ENCODE assay signal across 30 mouse cellular contexts in genomic region chr10:118976447-118976846, GRCm38 (mm10).
DNase-seq lines count a peak whose midpoint lies in the region; ATAC-seq and TF ChIP-seq lines count a peak whose summit lies in the region.
"Had no signal": no experiment of that assay in that cellular context is flagged by ENCODE, and none has a peak within 500 bp of the region (broad histone marks: within the 10 kb centered on the region; RNA-seq: fewer than 3 reads in every experiment).

No protein-coding gene starts in this region.

- H3K4me1 ChIP-seq in kidney, postnatal 0 days (replicated peaks; ENCODE audit: insufficient read depth, low read length): peaks cover 4% of the 10 kb centered on the region; the same call in 1 of the 2 replicates
- H3K4me1 ChIP-seq in bone marrow, adult 2 months (ENCODE audit: control insufficient read depth, insufficient read depth, low read length): no peaks in the 10 kb centered on the region; the same call in 1 of the 2 replicates
- H3K4me1 ChIP-seq: liver, embryonic 12.5 days had no signal

- no peak overlapping the region for H3K4me2 ChIP-seq in kidney, postnatal 0 days (ENCODE audit: low read length)
- H3K4me2 ChIP-seq: embryonic facial prominence, embryonic 12.5 days; limb, embryonic 13.5 days; liver, embryonic 12.5 days; midbrain, embryonic 12.5 days had no signal

- no peak for DNase-seq in kidney, postnatal 0 days (ENCODE audit: low spot score)
- no peak for DNase-seq in kidney, postnatal 36 days
- DNase-seq in B cell, adult 2 months: peak; percentile 22 to 25
- peak; percentile 81 for DNase-seq in retina, postnatal 1 day
- no peak for DNase-seq in adrenal gland, adult 2 months
- DNase-seq in layer of hippocampus, adult 18-20 months (ENCODE audit: low spot score in 2 of 2): no peak
- DNase-seq: adrenal gland, adult 8-10 months; cerebellum, adult 11 months; cerebellum, adult 9-11 months; embryo, embryonic 11 days; gastrocnemius, adult 2 months; heart, postnatal 14 days; kidney, adult 9 months; kidney, postnatal 14 days; lung, adult 18-20 months; lung, postnatal 4 days had no signal

- 66% methylated on average over 10 of the region's 10 CpGs for WGBS in kidney, postnatal 0 days
- WGBS in bone marrow, adult 2 months: 68% methylated on average over 10 of the region's 10 CpGs

- no peak overlapping the region for H3K27ac ChIP-seq in kidney, postnatal 0 days
- peak overlapping the region; percentile 82 for H3K27ac ChIP-seq in bone marrow, adult 2 months (ENCODE audit: control insufficient read depth, insufficient read depth, low read depth, low read length, poor library complexity)
- H3K27ac ChIP-seq: embryonic facial prominence, embryonic 12.5 days; gastrocnemius, adult 2 months; hindbrain, embryonic 10.5 days; layer of hippocampus, adult 2 months; left cerebral cortex, adult 2 months; limb, embryonic 13.5 days; liver, embryonic 12.5 days; midbrain, embryonic 12.5 days had no signal

- no peaks in the 10 kb centered on the region for H3K27me3 ChIP-seq in kidney, postnatal 0 days (ENCODE audit: insufficient read depth, low read length)
- H3K27me3 ChIP-seq: liver, embryonic 12.5 days had no signal

- H3K9ac ChIP-seq in kidney, postnatal 0 days (ENCODE audit: low read depth, low read length): no peak overlapping the region
- H3K9ac ChIP-seq: embryonic facial prominence, embryonic 12.5 days; limb, embryonic 13.5 days; liver, embryonic 12.5 days; midbrain, embryonic 12.5 days had no signal

- no peak overlapping the region for H3K4me3 ChIP-seq in kidney, postnatal 0 days (replicated peaks; ENCODE audit: low read depth, low read length)
- H3K4me3 ChIP-seq in bone marrow, adult 2 months (replicated peaks; ENCODE audit: control insufficient read depth, low read depth, low read length): no peak overlapping the region
- H3K4me3 ChIP-seq: embryonic facial prominence, embryonic 12.5 days; gastrocnemius, adult 2 months; hindbrain, embryonic 10.5 days; left cerebral cortex, adult 2 months; limb, embryonic 13.5 days; liver, embryonic 12.5 days; megakaryocyte, embryonic 14.5 days; midbrain, embryonic 12.5 days; myocyte had no signal

- no peak for TF ChIP-seq CTCF in kidney, postnatal 0 days (IDR thresholded peaks at IDR 0.05; ENCODE audit: low read depth)
- no peak for TF ChIP-seq CTCF in bone marrow, adult 2 months (IDR thresholded peaks at IDR 0.05; ENCODE audit: control insufficient read depth, insufficient read depth, low read length)

- H3K9me3 ChIP-seq in kidney, postnatal 0 days (replicated peaks; ENCODE audit: low read length): no peaks in the 10 kb centered on the region
- H3K9me3 ChIP-seq: embryonic facial prominence, embryonic 12.5 days; hindbrain, embryonic 10.5 days; limb, embryonic 13.5 days; liver, embryonic 12.5 days; megakaryocyte, embryonic 14.5 days; midbrain, embryonic 12.5 days had no signal

- TF ChIP-seq POLR2A in bone marrow, adult 2 months (IDR thresholded peaks at IDR 0.05; ENCODE audit: borderline replicate concordance, control insufficient read depth, low read depth, low read length): no peak

- peak; percentile 29; the same call in 1 of the 2 replicates for ATAC-seq in kidney, postnatal 0 days (replicated peaks; ENCODE audit: low FRiP score, low read depth)
- ATAC-seq: activated CD4-positive, CD25-positive, alpha-beta regulatory T cell, adult 4 months; forebrain, embryonic 14.5 days; intestine, postnatal 0 days; liver, embryonic 12.5 days; lung, postnatal 0 days had no signal

- H3K36me3 ChIP-seq in kidney, postnatal 0 days (ENCODE audit: insufficient read depth, low read length): no peaks in the 10 kb centered on the region
- H3K36me3 ChIP-seq: embryonic facial prominence, embryonic 12.5 days; hindbrain, embryonic 10.5 days; limb, embryonic 13.5 days; liver, embryonic 12.5 days; midbrain, embryonic 12.5 days had no signal

Comparison
In these comparisons a context has a peak if more than half of its experiments do, and no peak if none do; other contexts are left out.
1. DNase-seq: peak in B cell, adult 2 months (2 of 2) and retina, postnatal 1 day (single experiment); none in kidney, postnatal 0 days (single experiment), kidney, postnatal 36 days (0 of 2), adrenal gland, adult 2 months (single experiment) and layer of hippocampus, adult 18-20 months (0 of 2).